In genomic region chr2:168206725-168207644, GRCm38 (mm10) we compare ENCODE assay signal across 8 mouse cellular contexts. TPM values are rescaled to one million over a fixed set of nuclear protein-coding genes. Genes with fewer than 3 reads are reported as not detected.
A peak's percentile ranks its signal among the peaks of the same experiment; 100 is the strongest.
DNase-seq lines count a peak whose midpoint lies in the region; ATAC-seq lines count a peak whose summit lies in the region.

Gene Adnp, minus strand, starts transcription at chr2:168207112.

- under 1% methylated on average over 44 of the region's 89 CpGs for WGBS in forebrain, embryonic 14.5 days
- under 1% methylated on average over 60 of the region's 89 CpGs for WGBS in neural tube, embryonic 15.5 days

- no peaks in the 10 kb centered on the region for H3K27me3 ChIP-seq in forebrain, embryonic 14.5 days (replicated peaks; ENCODE audit: control insufficient read depth, insufficient read depth, low read length)
- no peaks in the 10 kb centered on the region for H3K27me3 ChIP-seq in neural tube, embryonic 15.5 days (replicated peaks)

- peak; percentile 91 for ATAC-seq in forebrain, embryonic 14.5 days
- ATAC-seq in neural tube, embryonic 15.5 days (ENCODE audit: low FRiP score), result peak; percentile 91

- peaks cover 51% of the 10 kb centered on the region for H3K36me3 ChIP-seq in forebrain, embryonic 14.5 days (ENCODE audit: control insufficient read depth, insufficient read depth, low read length)
- peaks cover 38% of the 10 kb centered on the region for H3K36me3 ChIP-seq in neural tube, embryonic 15.5 days

- H3K4me2 ChIP-seq in forebrain, embryonic 14.5 days (ENCODE audit: low read length), result peak within 1 kb of the TSS; percentile 86
- H3K4me2 ChIP-seq in neural tube, embryonic 15.5 days, result peak within 1 kb of the TSS; percentile 73

- H3K9ac ChIP-seq in forebrain, embryonic 14.5 days (ENCODE audit: low read length), result peak within 1 kb of the TSS; percentile 100
- peak within 1 kb of the TSS; percentile 95 for H3K9ac ChIP-seq in neural tube, embryonic 15.5 days (replicated peaks)

- no peaks in the 10 kb centered on the region for H3K9me3 ChIP-seq in forebrain, embryonic 14.5 days (replicated peaks; ENCODE audit: control insufficient read depth, low read length)
- no peaks in the 10 kb centered on the region for H3K9me3 ChIP-seq in neural tube, embryonic 15.5 days (replicated peaks)

- intact Hi-C loops in heart, postnatal 14 days (cut with DNase I), result loop anchor here (2.0 to 5.0 kb wide), 2 partner anchors 78 to 95 kb away; no protein-coding TSS in a partner anchor

- peak within 1 kb of the TSS; percentile 99 for H3K27ac ChIP-seq in forebrain, embryonic 14.5 days (ENCODE audit: low read depth, low read length)
- H3K27ac ChIP-seq in neural tube, embryonic 15.5 days (replicated peaks), result peak within 1 kb of the TSS; percentile 99

- H3K4me1 ChIP-seq in forebrain, embryonic 14.5 days (ENCODE audit: control insufficient read depth, insufficient read depth, low read length), result peaks cover 15% of the 10 kb centered on the region
- peaks cover 35% of the 10 kb centered on the region for H3K4me1 ChIP-seq in neural tube, embryonic 15.5 days

- H3K4me3 ChIP-seq in forebrain, embryonic 14.5 days (ENCODE audit: low read depth, low read length), result peak within 1 kb of the TSS; percentile 99
- peak within 1 kb of the TSS; percentile 95 for H3K4me3 ChIP-seq in neural tube, embryonic 15.5 days (replicated peaks)

- peak; percentile 98 for DNase-seq in ES-CJ7 (ENCODE audit: low read depth, low spot score)
- peak; percentile 91 for DNase-seq in cerebellum, adult 11 months
- DNase-seq in forebrain, embryonic 14.5 days (ENCODE audit: low spot score), result peak; percentile 98
- DNase-seq in heart, postnatal 14 days, result peak; percentile 95 to 97
- peak; percentile 96 for DNase-seq in layer of hippocampus, adult 11-12 months (ENCODE audit: low spot score)
- DNase-seq in lung, adult 18-20 months, result peak; percentile 94 to 96
- peak; percentile 96 for DNase-seq in testis, postnatal 14 days (ENCODE audit: low spot score)

RNA-seq across cellular contexts. Expression of gene Adnp, which starts in this region (rescaled TPM):
- 1.6 and 2.0 TPM in 2 replicates for polyA plus RNA-seq in forebrain, embryonic 14.5 days (2014; fragmentation: Nextera tagmentation; extraction: Ambion mirVana)
- 10 to 100 TPM; 39.6 to 41.7 TPM for total RNA-seq in heart, postnatal 14 days (2021)
- 3.4 and 7.9 TPM in 2 replicates for polyA plus RNA-seq in neural tube, embryonic 15.5 days (2015; fragmentation: Nextera tagmentation; extraction: Ambion mirVana)

Comparison
In these comparisons a context has a peak if more than half of its experiments do, and no peak if none do; other contexts are left out.
1. Peak in every context shown above with its lines: DNase-seq, ATAC-seq, H3K4me3 ChIP-seq and H3K27ac ChIP-seq.